Mouse (Mus musculus) CH12.LX (cell line): Measurements from ENCODE around the gene Carnmt1. TPM values are rescaled to one million over a fixed set of nuclear protein-coding genes. Genes with fewer than 3 reads are reported as not detected.

Experiments
- DNase-seq: peaks from one replicate; pipeline ENCODE4 v3.0.0-alpha.2; 2013; ENCODE audit errors: extremely low read depth
- H3K27ac ChIP-seq: 2 replicates; pipeline ENCODE4 v1.5.1; 2012; ENCODE audit warnings: low read depth, mild to moderate bottlenecking, control low read depth, moderate library complexity; ENCODE audit not compliant: insufficient read depth
- H3K27me3 ChIP-seq: replicated peaks from 2 replicates; pipeline ENCODE3; 2012; ENCODE audit warnings: inconsistent platforms
- H3K36me3 ChIP-seq, 2 experiments: replicated peaks in 1 of 2; 2 replicates each; pipeline versions ENCODE3 to v1.6.1; 2012; ENCODE audit warnings: inconsistent platforms in 1 of 2, low read length in 1 of 2, mild to moderate bottlenecking in 1 of 2, mixed read lengths in 1 of 2, moderate library complexity in 1 of 2; ENCODE audit not compliant: control insufficient read depth in 1 of 2, insufficient read depth in 1 of 2
- H3K4me1 ChIP-seq, 2 experiments: 2 replicates each; pipeline ENCODE4 v1.6.1; 2012; ENCODE audit warnings: inconsistent platforms in 1 of 2, moderate library complexity in 1 of 2; ENCODE audit not compliant: insufficient read depth in 2 of 2, control insufficient read depth in 1 of 2
- H3K4me2 ChIP-seq: 2 replicates; pipeline ENCODE4 v1.6.1; 2012; ENCODE audit warnings: low read depth, mild to moderate bottlenecking, control low read depth; ENCODE audit not compliant: poor library complexity, insufficient read depth, severe bottlenecking
- H3K4me3 ChIP-seq, 3 experiments: fragments of 150-350 bp in 1 of 3; sonication (generic) in 1 of 3; replicated peaks in 1 of 3; 2 replicates each; pipeline versions ENCODE3 to v1.5.1; 2011 to 2012; ENCODE audit warnings: low read depth in 2 of 3, low read length in 2 of 3, mild to moderate bottlenecking in 2 of 3, moderate library complexity in 2 of 3, control low read depth in 1 of 3, improper control_type of control experiment in 1 of 3, inconsistent platforms in 1 of 3, mixed read lengths in 1 of 3; ENCODE audit not compliant: poor library complexity in 1 of 3
- H3K79me2 ChIP-seq: replicated peaks from 2 replicates; pipeline ENCODE4 v1.6.1; 2012; ENCODE audit warnings: mild to moderate bottlenecking, moderate library complexity; ENCODE audit not compliant: control insufficient read depth, poor library complexity, insufficient read depth, severe bottlenecking; ENCODE audit errors: extremely low read depth
- H3K9ac ChIP-seq: 2 replicates; pipeline ENCODE4 v1.6.1; 2012; ENCODE audit warnings: low read depth, mild to moderate bottlenecking, control low read depth, moderate library complexity; ENCODE audit not compliant: insufficient read depth
- H3K9me3 ChIP-seq: replicated peaks from 2 replicates; pipeline ENCODE3; 2012; ENCODE audit warnings: low read length, inconsistent platforms, mixed read lengths
- BHLHE40 ChIP-seq: IDR thresholded peaks from 2 replicates; pipeline ENCODE4 v1.6.1; 2011; ENCODE audit warnings: mild to moderate bottlenecking, low read depth, low read length, improper control_type of control experiment
- CHD1 ChIP-seq: IDR thresholded peaks from 2 replicates; pipeline ENCODE4 v1.6.1; 2012; ENCODE audit warnings: low read depth, low read length, improper control_type of control experiment, inconsistent platforms
- E2F4 ChIP-seq: IDR thresholded peaks from 2 replicates; pipeline ENCODE4 v1.6.1; 2011; ENCODE audit warnings: low read depth, low read length, improper control_type of control experiment; ENCODE audit not compliant: insufficient replicate concordance
- ELF1 ChIP-seq: IDR thresholded peaks from 2 replicates; pipeline ENCODE4 v1.6.1; 2014; ENCODE audit warnings: low read depth, mild to moderate bottlenecking, inconsistent platforms, low read length, improper control_type of control experiment
- EP300 ChIP-seq: IDR thresholded peaks from 2 replicates; pipeline ENCODE4 v1.6.1; 2011; ENCODE audit warnings: low read length, improper control_type of control experiment
- ETS1 ChIP-seq: conservative IDR thresholded peaks from 2 replicates; pipeline ENCODE4 v1.6.1; 2012; ENCODE audit warnings: low read depth, mild to moderate bottlenecking, inconsistent platforms, low read length, improper control_type of control experiment, moderate library complexity
- IRF4 ChIP-seq: IDR thresholded peaks from 2 replicates; pipeline ENCODE4 v1.6.1; 2014; ENCODE audit warnings: low read depth, mild to moderate bottlenecking, inconsistent platforms, low read length, improper control_type of control experiment
- JUN ChIP-seq: IDR thresholded peaks from 2 replicates; pipeline ENCODE4 v1.6.1; 2011; ENCODE audit warnings: low read depth, mild to moderate bottlenecking, low read length, improper control_type of control experiment, moderate library complexity; ENCODE audit not compliant: insufficient read depth
- KAT2A ChIP-seq: IDR thresholded peaks from 2 replicates; pipeline ENCODE4 v1.6.1; 2012; ENCODE audit warnings: low read length, improper control_type of control experiment, inconsistent platforms; ENCODE audit not compliant: insufficient replicate concordance
- MAFK ChIP-seq: IDR thresholded peaks from 2 replicates; pipeline ENCODE4 v1.6.1; 2011; ENCODE audit warnings: low read length, improper control_type of control experiment; ENCODE audit not compliant: insufficient replicate concordance
- MAX ChIP-seq: IDR thresholded peaks from 2 replicates; pipeline ENCODE4 v1.6.1; 2011; ENCODE audit warnings: low read length, improper control_type of control experiment
- MAZ ChIP-seq: IDR thresholded peaks from 2 replicates; pipeline ENCODE4 v1.6.1; 2012; ENCODE audit warnings: low read depth, mild to moderate bottlenecking, inconsistent platforms, low read length, improper control_type of control experiment, moderate library complexity
- MEF2A ChIP-seq: IDR thresholded peaks from 2 replicates; pipeline ENCODE4 v1.6.1; 2014; ENCODE audit warnings: low read depth, mild to moderate bottlenecking, inconsistent platforms, low read length, improper control_type of control experiment, borderline replicate concordance
- MXI1 ChIP-seq: IDR thresholded peaks from 2 replicates; pipeline ENCODE4 v1.6.1; 2011; ENCODE audit warnings: mild to moderate bottlenecking, low read depth, low read length, improper control_type of control experiment
- MYC ChIP-seq: IDR thresholded peaks from 2 replicates; pipeline ENCODE4 v1.6.1; 2011; ENCODE audit warnings: low read depth, mild to moderate bottlenecking, improper control_type of control experiment, low read length
- NELFE ChIP-seq: IDR thresholded peaks from 2 replicates; pipeline ENCODE4 v1.6.1; 2011; ENCODE audit warnings: low read depth, low read length, improper control_type of control experiment
- PAX5 ChIP-seq: IDR thresholded peaks from 2 replicates; pipeline ENCODE4 v1.6.1; 2012; ENCODE audit warnings: low read length, inconsistent platforms, mixed read lengths
- POLR2A ChIP-seq: IDR thresholded peaks from 2 replicates; pipeline ENCODE4 v1.6.1; 2011; ENCODE audit warnings: low read depth, mild to moderate bottlenecking, improper control_type of control experiment, low read length
- POLR2AphosphoS2 ChIP-seq: IDR thresholded peaks from 2 replicates; pipeline ENCODE4 v1.6.1; 2011; ENCODE audit warnings: low read depth, low read length, improper control_type of control experiment
- RAD21 ChIP-seq: IDR thresholded peaks from 2 replicates; pipeline ENCODE4 v1.6.1; 2011; ENCODE audit warnings: low read depth, mild to moderate bottlenecking, low read length, improper control_type of control experiment, moderate library complexity
- RCOR1 ChIP-seq: conservative IDR thresholded peaks from 2 replicates; pipeline ENCODE4 v1.6.1; 2012; ENCODE audit warnings: low read depth, mild to moderate bottlenecking, inconsistent platforms, low read length, improper control_type of control experiment
- SIN3A ChIP-seq: IDR thresholded peaks from 2 replicates; pipeline ENCODE4 v1.6.1; 2012; ENCODE audit warnings: low read length, improper control_type of control experiment, inconsistent platforms
- SMC3 ChIP-seq: IDR thresholded peaks from 2 replicates; pipeline ENCODE4 v1.6.1; 2011; ENCODE audit warnings: low read depth, low read length, improper control_type of control experiment
- TBP ChIP-seq: conservative IDR thresholded peaks from 2 replicates; pipeline ENCODE4 v1.6.1; 2011; ENCODE audit warnings: low read depth, low read length, improper control_type of control experiment
- UBTF ChIP-seq: IDR thresholded peaks from 2 replicates; pipeline ENCODE4 v1.6.1; 2012; ENCODE audit warnings: low read depth, mild to moderate bottlenecking, inconsistent platforms, low read length, improper control_type of control experiment, moderate library complexity
- USF1 ChIP-seq: IDR thresholded peaks from 2 replicates; pipeline ENCODE4 v1.6.1; 2014; ENCODE audit warnings: low read depth, mild to moderate bottlenecking, inconsistent platforms, low read length, improper control_type of control experiment
- ZC3H11A ChIP-seq: IDR thresholded peaks from 2 replicates; pipeline ENCODE4 v1.6.1; 2012; ENCODE audit warnings: low read depth, mild to moderate bottlenecking, inconsistent platforms, low read length, improper control_type of control experiment
- ZKSCAN1 ChIP-seq: IDR thresholded peaks from 2 replicates; pipeline ENCODE4 v1.6.1; 2012; ENCODE audit warnings: low read depth, inconsistent platforms, low read length, improper control_type of control experiment, borderline replicate concordance
- ZMIZ1 ChIP-seq: IDR thresholded peaks from 2 replicates; pipeline ENCODE4 v1.6.1; 2012; ENCODE audit warnings: low read depth, mild to moderate bottlenecking, inconsistent platforms, low read length, improper control_type of control experiment
- ZNF384 ChIP-seq: IDR thresholded peaks from 2 replicates; pipeline ENCODE4 v1.6.1; 2012; ENCODE audit warnings: low read depth, low read length, improper control_type of control experiment, inconsistent platforms
- dilution Hi-C: fragments of 300-500 bp; cut with MboI; formaldehyde crosslinking; loops from 2 replicates; pipeline ENCODE4 v1.14.3; 2020; ENCODE audit warnings: low sequenced_read_pairs; ENCODE audit not compliant: extremely low pct_unique_long_range_greater_than_20kb, extremely low pct_ligation_motif_present
- in situ Hi-C: fragments of 300-500 bp; cut with MboI; formaldehyde crosslinking; loops from 3 replicates; pipeline ENCODE4 v1.14.3; 2019; ENCODE audit warnings: low sequenced_read_pairs, low pct_ligation_motif_present, low pct_unique_long_range_greater_than_20kb, mixed read lengths
- polyA plus RNA-seq: library from polyadenylated mRNA; unstranded; fragments of >175 nt; gene quantifications from 2 replicates; pipeline ENCODE4 v1.2.1, GENCODE M21; 2012; ENCODE audit warnings: low read depth; ENCODE audit not compliant: insufficient read length
- total RNA-seq, 2 experiments: library from RNA; depleted of rRNA; stranded (reverse); fragments of 300-350 nt in 1 of 2; fragments of >200 nt in 1 of 2; gene quantifications; 2 replicates each; pipeline ENCODE4 v1.2.3; 2012 to 2014

The Carnmt1 gene
- total and polyA plus RNA-seq, 3 experiments = 17.6 to 47.1 (median 41.7) TPM

- dilution Hi-C loops (no loop called here), in situ Hi-C loops (loop anchor here (5.0 kb wide), 1 partner anchor 120 kb away; no protein-coding TSS in a partner anchor)
- H3K27ac ChIP-seq = peak overlapping the region; percentile 54
- peaks cover 37% of the 10 kb centered on the region for H3K79me2 ChIP-seq
- no peak for DNase-seq
- H3K4me3 ChIP-seq = peak overlapping the region; percentile 55 to 65 (median 59)
- peaks cover 11 to 28% of the 10 kb centered on the region in 2 experiments; a peak in 3 of 4 replicates for H3K4me1 ChIP-seq
- H3K9me3 ChIP-seq = no peaks in the 10 kb centered on the region
- H3K36me3 ChIP-seq = peaks cover 0 to 21% of the 10 kb centered on the region in 2 experiments
- no peaks in the 10 kb centered on the region for H3K27me3 ChIP-seq
- peak overlapping the region; percentile 87 for H3K4me2 ChIP-seq
- TF ChIP-seq MEF2A (no peak), ETS1 (no peak), PAX5 (no peak), ZC3H11A (no peak), MAFK (peak; percentile 19; the same call in 1 of the 2 replicates), SMC3 (no peak), UBTF (no peak), ELF1 (no peak), JUN (no peak), CHD1 (peak; percentile 86; the same call in 1 of the 2 replicates), NELFE (no peak), ZKSCAN1 (no peak), BHLHE40 (no peak), ZMIZ1 (no peak), E2F4 (no peak), ZNF384 (peak; percentile 82), MAX (no peak), POLR2AphosphoS2 (no peak), KAT2A (no peak), TBP (no peak), USF1 (no peak), EP300 (peak; percentile 37; the same call in 1 of the 2 replicates), RCOR1 (no peak), MXI1 (no peak; the same call in 1 of the 2 replicates), POLR2A (no peak), RAD21 (no peak), IRF4 (no peak), MAZ (0 out of 2 replicates have a peak, but pooled peaks have one; percentile 22), MYC (no peak), SIN3A (no peak)
- H3K9ac ChIP-seq = peak overlapping the region; percentile 86
Observed at GRCm38 (mm10) chr19:18712153-18712865, 41.7 kb downstream of the Carnmt1 start.
